Mouse (Mus musculus) CH12F3 (cell line): Measurements from ENCODE around the gene Tada3.
"Not testable (repeated sequence)": the region's sequence is repeated elsewhere in the genome, so short reads cannot be mapped to it uniquely, and the experiment has no call there.

Source experiments
- in situ Hi-C: fragments of 300-500 bp; cut with MboI; formaldehyde crosslinking; loops from 2 replicates; pipeline ENCODE4 v1.14.3; 2020; ENCODE audit warnings: low sequenced_read_pairs

Gene Tada3

GRCm38 (mm10) chr6:113344321-113344720 is 33.4 kb downstream of the Tada3 start:
- in situ Hi-C loops = no loop called here

GRCm38 (mm10) chr6:113343177-113344092 is 34.2 kb downstream of the Tada3 start, which contains the start of gene Camk1:
TSS of gene Camk1 (minus strand) at chr6:113343984.
- in situ Hi-C loops = no loop called here

GRCm38 (mm10) chr6:113342297-113342696 is 35.4 kb downstream of the Tada3 start:
- in situ Hi-C loops = no loop called here

- in situ Hi-C loops = no loop called here
Observed at GRCm38 (mm10) chr6:113341574-113341973, 36.1 kb downstream of the Tada3 start.

GRCm38 (mm10) chr6:113336852-113337620 is 40.6 kb downstream of the Tada3 start:
- in situ Hi-C loops = no loop called here

- in situ Hi-C loops = no loop called here
Observed at GRCm38 (mm10) chr6:113334216-113334615, 43.5 kb downstream of the Tada3 start.

GRCm38 (mm10) chr6:113333137-113333950 is 44.3 kb downstream of the Tada3 start:
- in situ Hi-C loops = no loop called here

- in situ Hi-C loops = not testable (repeated sequence)
Observed at GRCm38 (mm10) chr6:113332734-113333133, 44.9 kb downstream of the Tada3 start.

GRCm38 (mm10) chr6:113331721-113332120 is 46.0 kb downstream of the Tada3 start:
- in situ Hi-C loops = no loop called here

- in situ Hi-C loops = no loop called here
Observed at GRCm38 (mm10) chr6:113330547-113330946, 47.1 kb downstream of the Tada3 start.

- in situ Hi-C loops = no loop called here
Observed at GRCm38 (mm10) chr6:113329396-113329795, 48.3 kb downstream of the Tada3 start.

GRCm38 (mm10) chr6:113326533-113327315 is 51.0 kb downstream of the Tada3 start, which contains the start of gene Ogg1:
TSS of gene Ogg1 (plus strand) at chr6:113326972.
- in situ Hi-C loops = no loop called here
